Mouse (Mus musculus): Measurements from ENCODE around the gene Rgmb.

Gene Rgmb

GRCm38 (mm10) chr17:15769081-15769724 lies 61.6 kb downstream of the Rgmb start:
- no peak for DNase-seq

DNA sequence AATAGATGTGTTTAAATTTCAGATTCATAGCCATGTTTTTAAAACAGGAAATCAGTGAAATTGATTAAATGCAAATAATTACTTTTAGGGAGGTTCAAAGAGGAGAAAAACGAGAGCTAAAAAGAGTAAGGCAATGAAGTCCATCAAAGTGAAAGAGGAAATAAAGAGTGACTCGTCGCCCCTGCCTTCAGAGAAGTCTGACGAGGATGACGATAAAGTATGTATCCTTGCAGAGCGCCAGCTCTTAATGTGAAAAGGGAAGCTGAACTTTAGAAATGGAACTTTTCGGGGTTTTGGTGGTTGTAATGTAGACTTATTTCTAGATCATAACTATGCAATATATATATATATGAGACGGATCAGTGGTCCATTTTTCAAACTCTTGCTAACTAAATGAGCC lies 69.6 kb downstream of the Rgmb start:
- DNase-seq, result no peak

All from lung, postnatal 14 days (tissue).